Mouse (Mus musculus) forebrain, embryonic 11.5 days (tissue): Measurements from ENCODE around the gene Lman2. TPM values are rescaled to one million over a fixed set of nuclear protein-coding genes. Genes with fewer than 3 reads are reported as not detected.

Experiments
- ATAC-seq: fragments of 200-750 bp; cut with Nextera tagmentation; replicated peaks from 2 replicates; pipeline ENCODE4 v1.8.0; 2017; ENCODE audit warnings: moderate TSS enrichment; ENCODE audit not compliant: low FRiP score
- DNase-seq: peaks from one replicate; pipeline ENCODE4 v3.0.0-alpha.2; 2017; ENCODE audit warnings: low spot score
- H3K27ac ChIP-seq: fragments of 300-500 bp; sonication (generic); 2 replicates; pipeline ENCODE4 v1.5.1; 2014; ENCODE audit warnings: low read depth, low read length
- H3K27me3 ChIP-seq: fragments of 300-500 bp; sonication (generic); 2 replicates; pipeline ENCODE4 v1.6.1; 2014; ENCODE audit warnings: mild to moderate bottlenecking, low read length, mixed read lengths; ENCODE audit not compliant: control insufficient read depth, insufficient read depth
- H3K36me3 ChIP-seq: fragments of 300-500 bp; sonication (generic); 2 replicates; pipeline ENCODE4 v1.6.1; 2014; ENCODE audit warnings: mild to moderate bottlenecking, low read length, moderate library complexity, mixed read lengths; ENCODE audit not compliant: control insufficient read depth, insufficient read depth
- H3K4me1 ChIP-seq: fragments of 300-500 bp; sonication (generic); replicated peaks from 2 replicates; pipeline ENCODE4 v1.6.1; 2014; ENCODE audit warnings: low read length, mixed read lengths; ENCODE audit not compliant: control insufficient read depth, insufficient read depth
- H3K4me2 ChIP-seq: fragments of 300-500 bp; sonication (generic); 2 replicates; pipeline ENCODE4 v1.6.1; 2014; ENCODE audit warnings: low read depth, mild to moderate bottlenecking, low read length, moderate library complexity, mixed read lengths; ENCODE audit not compliant: severe bottlenecking
- H3K4me3 ChIP-seq: fragments of 300-500 bp; sonication (generic); 2 replicates; pipeline ENCODE4 v1.5.1; 2014; ENCODE audit warnings: low read depth, low read length
- H3K9ac ChIP-seq: fragments of 300-500 bp; sonication (generic); 2 replicates; pipeline ENCODE4 v1.6.1; 2014; ENCODE audit warnings: low read length
- H3K9me3 ChIP-seq: fragments of 300-500 bp; sonication (generic); 2 replicates; pipeline ENCODE4 v1.6.1; 2016; ENCODE audit warnings: low read length, mixed read lengths; ENCODE audit not compliant: control insufficient read depth
- WGBS: fragments of 180-500 bp; shearing (Covaris S2); extraction: QIAGEN DNeasy Blood & Tissue Kit; methylation state at CpG from one replicate; pipeline ENCODE4 v1.1.7; 2014; 5-methylcytosine and 5-hydroxymethylcytosine counted together
- polyA plus RNA-seq: library from polyadenylated mRNA; unstranded; fragments of >200 nt; fragmentation: Nextera tagmentation; extraction: Ambion mirVana; gene quantifications from 2 replicates; pipeline ENCODE4 v1.2.1, GENCODE M21; 2014

The Lman2 gene
- polyA plus RNA-seq, 1 experiment from 2014 or later, result 94.2 TPM

DNA sequence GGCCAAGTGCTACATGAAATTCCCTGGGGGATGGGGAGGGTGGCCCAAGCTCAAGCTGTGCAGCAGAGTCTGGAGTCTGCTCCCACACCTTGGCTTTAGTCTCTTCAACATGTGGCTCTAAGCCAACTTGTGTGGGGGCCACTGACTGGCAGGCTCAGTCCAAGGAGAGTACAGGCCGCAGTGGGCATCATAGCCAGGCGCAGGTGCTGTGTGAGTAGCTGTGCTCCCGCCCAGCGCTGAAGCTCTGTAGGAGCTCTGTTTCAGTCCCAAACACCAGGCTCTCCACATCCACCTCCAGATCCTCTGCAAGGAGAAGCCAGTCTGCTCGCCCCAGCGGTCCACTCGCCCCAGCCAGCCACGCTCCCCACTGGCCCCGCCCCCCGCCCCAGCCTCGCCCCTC is 37.0 kb downstream of the Lman2 start:
- peaks cover 14% of the 10 kb centered on the region for H3K4me1 ChIP-seq
- no peak overlapping the region for H3K27ac ChIP-seq

DNA sequence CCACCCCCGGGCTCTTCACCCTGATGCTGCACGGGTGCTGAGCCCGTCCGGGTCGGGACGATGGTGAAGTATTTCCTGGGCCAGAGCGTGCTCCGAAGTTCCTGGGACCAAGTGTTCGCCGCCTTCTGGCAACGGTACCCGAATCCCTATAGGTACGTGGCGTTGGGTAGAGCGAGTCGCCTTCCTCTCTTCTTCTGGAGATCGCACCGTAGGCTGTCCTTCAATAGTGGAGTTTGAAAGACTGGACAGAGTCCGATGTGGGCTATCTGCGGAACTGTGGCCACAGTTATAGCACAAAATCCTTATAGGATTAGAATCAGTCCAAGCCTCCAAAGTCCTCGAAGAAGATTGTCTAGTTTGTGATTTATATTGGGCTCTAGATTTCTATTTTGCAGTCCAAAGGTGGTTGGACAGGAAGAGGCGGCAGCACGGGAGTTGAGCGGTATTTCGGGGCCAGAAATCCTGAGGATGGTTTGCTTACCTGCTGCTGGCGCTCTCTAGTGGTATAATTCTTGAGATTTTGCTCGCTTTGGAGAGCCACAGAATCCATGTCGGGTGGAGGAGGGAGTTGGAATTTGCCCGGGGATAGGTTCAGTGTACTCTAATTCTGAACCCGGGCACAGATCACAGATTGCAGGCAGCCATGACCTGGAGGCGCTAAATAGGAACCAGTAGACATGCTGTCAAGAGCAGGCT is 40.3 kb downstream of the Lman2 start:
- 2% methylated on average over 31 of the region's 31 CpGs for WGBS
- peak overlapping the region; percentile 96 for H3K4me2 ChIP-seq
- no peaks in the 10 kb centered on the region for H3K27me3 ChIP-seq
- peak overlapping the region; percentile 89 for H3K9ac ChIP-seq
- H3K4me1 ChIP-seq, result peaks cover 7% of the 10 kb centered on the region
- DNase-seq (peak; percentile 59), ATAC-seq (no peak)
- peak overlapping the region; percentile 90 for H3K4me3 ChIP-seq
- peaks cover 13% of the 10 kb centered on the region for H3K36me3 ChIP-seq
- peak overlapping the region; percentile 34; the same call in 1 of the 2 replicates for H3K27ac ChIP-seq
- H3K9me3 ChIP-seq, result no peaks in the 10 kb centered on the region

More for the DNA sequence above, 37.0 kb downstream of the Lman2 start:
- Histone ChIP-seq H3K36me3 (peaks cover 13% of the 10 kb centered on the region), H3K27me3 (no peaks in the 10 kb centered on the region), H3K4me2 (no peak overlapping the region), H3K4me3 (no peak overlapping the region), H3K9me3 (no peaks in the 10 kb centered on the region), H3K9ac (no peak overlapping the region; the same call in 1 of the 2 replicates)
- ATAC-seq, result no peak
- WGBS, result 91% methylated on average over 11 of the region's 11 CpGs
- DNase-seq, result no peak

DNA sequence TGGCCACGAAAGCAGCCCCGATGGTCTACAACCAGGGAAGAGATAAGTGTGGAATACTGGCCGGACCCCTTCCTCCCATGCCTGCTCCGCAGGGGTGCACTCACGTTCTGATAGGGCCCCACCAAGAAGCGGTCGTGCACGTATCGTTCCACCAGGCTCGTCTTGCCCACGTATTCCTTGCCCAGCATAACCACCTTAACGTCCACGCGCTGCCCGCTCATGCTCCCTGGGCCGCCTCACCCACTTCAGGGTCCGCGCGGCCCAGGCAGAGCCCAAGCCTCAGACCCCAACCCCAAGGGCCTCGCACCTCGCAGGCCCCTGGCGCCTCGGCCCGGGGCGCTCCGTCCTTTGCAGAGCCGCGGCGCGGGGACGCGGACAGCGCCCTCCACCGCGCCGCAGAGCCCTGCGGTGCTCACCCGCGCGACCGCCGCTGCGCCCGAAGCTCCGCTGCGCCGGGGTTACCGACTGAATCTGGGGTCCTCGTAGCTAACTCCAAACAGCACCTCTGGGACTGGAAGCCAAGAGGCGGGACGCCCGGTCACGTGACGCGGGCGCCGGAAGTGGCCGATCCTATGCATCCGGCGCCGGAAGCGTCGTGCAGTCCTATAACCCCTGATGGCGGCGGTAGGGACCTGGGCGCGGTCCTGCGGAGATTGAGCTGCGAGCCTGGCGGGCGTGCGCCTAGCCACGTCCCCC is 41.0 kb downstream of the Lman2 start, which contains the start of gene Rab24:
Gene Rab24, minus strand, starts transcription at position 513 of the 696 bp plus-strand sequence.
- ATAC-seq, result peak; percentile 91
- Histone ChIP-seq H3K4me3 (peak within 1 kb of the TSS; percentile 90), H3K4me1 (peaks cover 7% of the 10 kb centered on the region), H3K27me3 (no peaks in the 10 kb centered on the region), H3K4me2 (peak within 1 kb of the TSS; percentile 96), H3K9ac (peak within 1 kb of the TSS; percentile 89), H3K27ac (peak within 1 kb of the TSS; percentile 34; the same call in 1 of the 2 replicates), H3K9me3 (no peaks in the 10 kb centered on the region), H3K36me3 (peaks cover 13% of the 10 kb centered on the region)
- DNase-seq, result peak; percentile 92
- WGBS, result under 1% methylated on average over 70 of the region's 73 CpGs

DNA sequence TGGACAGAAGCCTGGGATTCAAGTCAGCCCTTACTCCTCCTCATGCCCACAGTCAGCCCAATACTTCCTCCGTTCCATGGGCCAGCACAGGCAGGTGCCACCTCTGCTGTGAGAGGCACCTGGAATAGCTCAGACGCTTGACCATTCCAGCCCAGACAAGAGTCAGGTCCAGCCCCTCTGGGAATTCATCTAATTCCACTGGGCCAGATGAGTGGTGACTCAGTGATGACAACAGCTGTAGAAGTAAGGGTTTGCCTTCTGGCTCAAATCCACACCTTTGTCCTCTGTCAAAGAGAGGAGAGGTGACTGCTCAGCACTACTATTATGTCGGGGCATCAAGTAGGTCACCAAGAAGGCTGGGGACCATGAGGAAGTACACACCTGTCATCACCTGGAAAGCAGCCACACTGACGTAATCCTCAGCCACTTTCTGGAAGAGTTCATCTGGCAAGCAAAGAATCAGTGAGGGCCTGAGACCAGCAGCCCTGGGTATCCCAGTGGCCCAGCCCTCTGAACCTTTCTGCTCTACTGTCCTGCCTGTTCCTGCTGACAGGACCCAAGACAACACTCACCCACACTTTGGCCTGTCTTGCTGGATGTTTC is 42.6 kb downstream of the Lman2 start, which contains the start of gene Prelid1:
Gene Prelid1, plus strand, starts transcription at position 570 of the 603 bp plus-strand sequence.
- no peaks in the 10 kb centered on the region for H3K9me3 ChIP-seq
- peaks cover 7% of the 10 kb centered on the region for H3K4me1 ChIP-seq
- peak within 1 kb of the TSS; percentile 96 for H3K4me2 ChIP-seq
- H3K36me3 ChIP-seq, result peaks cover 3% of the 10 kb centered on the region; the same call in 1 of the 2 replicates
- no peaks in the 10 kb centered on the region for H3K27me3 ChIP-seq
- no peak within 1 kb of the TSS for H3K27ac ChIP-seq
- DNase-seq (no peak), ATAC-seq (no peak)
- peak within 1 kb of the TSS; percentile 90 for H3K4me3 ChIP-seq
- peak within 1 kb of the TSS; percentile 89 for H3K9ac ChIP-seq
- whole genome bisulfite sequencing, result 91% methylated on average over 4 of the region's 4 CpGs

DNA sequence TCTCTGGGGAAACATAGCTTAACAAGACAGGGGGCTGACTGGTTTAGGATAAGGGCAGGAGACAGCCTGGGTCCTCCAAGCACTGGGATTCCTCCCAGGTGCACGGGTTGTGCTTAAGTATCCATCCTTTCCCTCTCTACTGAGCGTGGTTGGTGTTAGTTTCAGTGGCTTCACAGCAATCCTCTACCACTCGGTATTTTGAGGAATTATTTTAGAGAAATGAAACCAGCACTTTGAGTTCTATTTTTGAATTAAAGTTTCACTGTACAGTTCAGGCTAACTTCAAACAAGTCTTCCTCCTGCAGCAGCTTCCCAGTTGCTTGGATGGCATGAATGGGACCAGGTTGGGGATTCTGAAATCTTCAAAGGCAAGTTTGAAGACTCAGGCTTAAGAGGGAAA is 44.2 kb downstream of the Lman2 start:
- ATAC-seq (no peak), DNase-seq (no peak)
- Histone ChIP-seq H3K4me3 (no peak overlapping the region), H3K27me3 (no peaks in the 10 kb centered on the region), H3K36me3 (peaks cover under 1% of the 10 kb centered on the region; the same call in 1 of the 2 replicates), H3K9me3 (no peaks in the 10 kb centered on the region), H3K27ac (no peak overlapping the region), H3K4me2 (no peak overlapping the region), H3K4me1 (peaks cover 7% of the 10 kb centered on the region), H3K9ac (no peak overlapping the region)
- 88% methylated on average over 3 of the region's 3 CpGs for WGBS

DNA sequence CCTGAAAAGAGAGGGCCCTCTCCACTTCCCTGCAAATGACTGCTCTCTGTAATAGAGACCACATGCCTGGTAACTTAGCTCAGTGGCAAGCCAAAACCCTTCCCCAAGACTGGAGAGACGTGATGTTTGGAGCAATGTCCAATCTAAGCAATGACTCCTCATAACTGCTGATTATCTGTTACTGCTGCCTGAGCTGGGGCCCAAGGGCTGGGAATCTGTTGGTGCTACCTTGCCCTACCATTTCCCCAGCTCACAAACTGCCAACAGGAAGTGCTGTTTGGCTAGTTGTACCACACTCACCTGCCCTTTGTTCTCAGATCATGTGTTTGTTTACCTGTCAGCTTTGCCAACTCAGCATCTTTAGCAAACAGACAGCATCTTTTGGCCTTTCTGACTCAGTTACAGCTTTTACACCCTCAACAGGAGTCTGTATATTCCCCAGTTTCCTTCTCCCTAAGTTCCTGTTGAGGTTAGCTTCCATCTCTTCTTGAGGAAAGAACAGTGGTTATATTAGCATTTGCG is 47.6 kb downstream of the Lman2 start:
- DNase-seq, result no peak
- H3K4me1 ChIP-seq, result no peaks in the 10 kb centered on the region
- no peak for ATAC-seq
- no peak overlapping the region for H3K27ac ChIP-seq
- peaks cover 15% of the 10 kb centered on the region for H3K36me3 ChIP-seq
- H3K27me3 ChIP-seq, result no peaks in the 10 kb centered on the region
- no peak overlapping the region for H3K9ac ChIP-seq
- WGBS, result 95% methylated on average over 2 of the region's 2 CpGs
- no peak overlapping the region for H3K4me2 ChIP-seq
- no peaks in the 10 kb centered on the region for H3K9me3 ChIP-seq
- no peak overlapping the region for H3K4me3 ChIP-seq

DNA sequence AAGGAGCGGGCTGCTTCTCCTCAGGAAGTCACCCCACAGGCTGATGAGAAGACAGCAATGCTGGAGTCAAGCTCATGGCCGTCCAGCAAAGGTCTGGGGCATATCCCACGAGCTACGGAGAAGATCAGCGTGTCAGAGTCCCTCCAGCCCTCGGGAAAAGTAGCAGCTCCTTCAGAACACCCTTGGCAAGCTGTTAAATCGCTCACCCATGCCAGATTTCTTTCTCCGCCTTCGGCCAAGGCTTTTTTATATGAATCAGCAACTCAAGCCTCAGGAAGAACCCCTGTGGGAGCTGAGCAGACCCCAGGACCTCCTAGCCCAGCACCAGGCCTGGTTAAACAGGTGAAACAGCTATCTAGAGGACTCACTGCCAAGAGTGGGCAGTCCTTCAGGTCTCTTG is 49.5 kb downstream of the Lman2 start:
- DNase-seq, result no peak
- no peak overlapping the region for H3K9ac ChIP-seq
- H3K27me3 ChIP-seq, result no peaks in the 10 kb centered on the region
- ATAC-seq, result no peak
- no peak overlapping the region for H3K4me3 ChIP-seq
- no peak overlapping the region for H3K27ac ChIP-seq
- WGBS, result 89% methylated on average over 9 of the region's 9 CpGs
- peaks cover 15% of the 10 kb centered on the region for H3K36me3 ChIP-seq
- H3K4me2 ChIP-seq, result no peak overlapping the region
- H3K9me3 ChIP-seq, result no peaks in the 10 kb centered on the region
- no peaks in the 10 kb centered on the region for H3K4me1 ChIP-seq

DNA sequence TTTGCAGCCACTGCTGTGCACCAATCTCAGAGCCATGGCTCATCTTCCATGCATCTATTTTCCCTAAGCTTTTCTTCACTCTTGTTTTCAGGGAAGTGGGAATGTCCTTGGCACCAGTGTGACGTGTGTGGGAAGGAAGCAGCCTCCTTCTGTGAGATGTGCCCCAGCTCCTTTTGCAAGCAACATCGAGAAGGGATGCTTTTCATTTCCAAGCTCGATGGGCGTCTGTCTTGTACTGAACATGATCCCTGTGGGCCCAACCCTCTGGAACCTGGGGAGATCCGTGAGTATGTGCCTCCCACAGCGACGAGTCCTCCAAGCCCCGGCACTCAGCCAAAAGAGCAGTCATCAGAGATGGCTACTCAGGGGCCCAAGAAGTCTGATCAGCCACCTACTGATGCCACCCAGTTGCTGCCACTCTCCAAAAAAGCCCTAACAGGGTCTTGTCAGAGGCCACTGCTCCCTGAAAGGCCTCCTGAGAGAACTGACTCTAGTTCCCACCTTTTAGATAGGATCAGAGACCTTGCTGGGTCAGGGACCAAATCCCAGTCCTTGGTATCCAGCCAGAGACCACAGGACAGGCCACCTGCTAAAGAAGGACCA is 50.5 kb downstream of the Lman2 start:
- DNase-seq (no peak), ATAC-seq (no peak)
- no peaks in the 10 kb centered on the region for H3K27me3 ChIP-seq
- no peak overlapping the region for H3K4me3 ChIP-seq
- no peaks in the 10 kb centered on the region for H3K4me1 ChIP-seq
- H3K27ac ChIP-seq, result no peak overlapping the region
- no peak overlapping the region for H3K4me2 ChIP-seq
- WGBS, result 92% methylated on average over 8 of the region's 8 CpGs
- H3K9me3 ChIP-seq, result no peaks in the 10 kb centered on the region
- H3K9ac ChIP-seq, result no peak overlapping the region
- peaks cover 20% of the 10 kb centered on the region for H3K36me3 ChIP-seq
